In genomic region chr11:113565006-113565995, GRCm38 (mm10) we compare ENCODE assay signal across 8 mouse cellular contexts. TPM values are rescaled to one million over a fixed set of nuclear protein-coding genes. Genes with fewer than 3 reads are reported as not detected.
DNase-seq lines count a peak whose midpoint lies in the region; ATAC-seq and TF ChIP-seq lines count a peak whose summit lies in the region.

No protein-coding gene starts in this region.

- no peaks in the 10 kb centered on the region for H3K4me1 ChIP-seq in cerebellum, adult 2 months (ENCODE audit: control insufficient read depth, insufficient read depth, low read length)
- peaks cover 38% of the 10 kb centered on the region for H3K4me1 ChIP-seq in hindbrain, embryonic 10.5 days (replicated peaks)
- peaks cover 8% of the 10 kb centered on the region; the same call in 1 of the 2 replicates for H3K4me1 ChIP-seq in lung, embryonic 16.5 days (replicated peaks; ENCODE audit: control insufficient read depth, insufficient read depth, low read length)
- H3K4me1 ChIP-seq in thymus, adult 2 months (replicated peaks; ENCODE audit: control insufficient read depth, insufficient read depth, low read length) = peaks cover 17% of the 10 kb centered on the region

- no peaks in the 10 kb centered on the region for H3K9me3 ChIP-seq in hindbrain, embryonic 10.5 days
- H3K9me3 ChIP-seq in lung, embryonic 16.5 days (ENCODE audit: control insufficient read depth, low read length) = no peaks in the 10 kb centered on the region

- no peak for TF ChIP-seq CTCF in cerebellum, adult 2 months (IDR thresholded peaks at IDR 0.05; ENCODE audit: borderline replicate concordance, insufficient read depth, low read depth, low read length)
- TF ChIP-seq CTCF in thymus, adult 2 months (IDR thresholded peaks at IDR 0.05; ENCODE audit: borderline replicate concordance, control insufficient read depth, extremely low read depth, insufficient read depth, low read length, poor library complexity) = no peak

- no peak overlapping the region for H3K27ac ChIP-seq in cerebellum, adult 2 months (ENCODE audit: insufficient read depth, low read length)
- H3K27ac ChIP-seq in hindbrain, embryonic 10.5 days = peak overlapping the region; percentile 84
- no peak overlapping the region for H3K27ac ChIP-seq in lung, embryonic 16.5 days (ENCODE audit: low read length)
- no peak overlapping the region for H3K27ac ChIP-seq in thymus, adult 2 months (ENCODE audit: control insufficient read depth, insufficient read depth, low read length)

- TF ChIP-seq POLR2A in cerebellum, adult 2 months (IDR thresholded peaks at IDR 0.05; ENCODE audit: borderline replicate concordance, insufficient read depth, low read length) = no peak
- no peak for TF ChIP-seq POLR2A in thymus, adult 2 months (IDR thresholded peaks at IDR 0.05; ENCODE audit: control insufficient read depth, extremely low read depth, insufficient read depth, low read length, poor library complexity)

- peak overlapping the region; percentile 94 for H3K4me2 ChIP-seq in lung, embryonic 16.5 days (ENCODE audit: low read depth, low read length)

- H3K4me3 ChIP-seq in cerebellum, adult 2 months (replicated peaks; ENCODE audit: insufficient read depth, low read depth, low read length) = peak overlapping the region; percentile 58
- H3K4me3 ChIP-seq in hindbrain, embryonic 10.5 days = peak overlapping the region; percentile 78
- peak overlapping the region; percentile 66 for H3K4me3 ChIP-seq in lung, embryonic 16.5 days (ENCODE audit: low read length)
- H3K4me3 ChIP-seq in thymus, adult 2 months (ENCODE audit: control insufficient read depth, insufficient read depth, low read length) = peak overlapping the region; percentile 58

- no peaks in the 10 kb centered on the region for H3K27me3 ChIP-seq in cerebellum, adult 2 months (ENCODE audit: control insufficient read depth, insufficient read depth, low read length)
- peaks cover 2% of the 10 kb centered on the region; the same call in 1 of the 2 replicates for H3K27me3 ChIP-seq in hindbrain, embryonic 10.5 days (ENCODE audit: insufficient read depth, poor library complexity, severe bottlenecking)
- no peaks in the 10 kb centered on the region for H3K27me3 ChIP-seq in lung, embryonic 16.5 days (ENCODE audit: control insufficient read depth, insufficient read depth, low read depth, low read length)
- H3K27me3 ChIP-seq in thymus, adult 2 months (ENCODE audit: control insufficient read depth, insufficient read depth, low read length) = no peaks in the 10 kb centered on the region

- peak overlapping the region; percentile 70 for H3K9ac ChIP-seq in lung, embryonic 16.5 days (ENCODE audit: low read length)

- WGBS in cerebellum, adult 2 months = 10% methylated on average over 34 of the region's 34 CpGs
- 8% methylated on average over 34 of the region's 34 CpGs for WGBS in hindbrain, embryonic 10.5 days
- 6% methylated on average over 34 of the region's 34 CpGs for WGBS in lung, embryonic 16.5 days
- WGBS in thymus, adult 2 months = 5% methylated on average over 34 of the region's 34 CpGs

- ATAC-seq in lung, embryonic 16.5 days (ENCODE audit: low read depth) = peak; percentile 91

- DNase-seq in MEL-GATA-1-ER (ENCODE audit: extremely low read depth, low read depth) = peak; percentile 76
- DNase-seq in cerebellum, adult 2 months = peak; percentile 66 to 67
- peak; percentile 88 for DNase-seq in forelimb bud, embryonic 11.5 days (ENCODE audit: low read depth, low spot score)
- DNase-seq in hindbrain, embryonic 10.5 days (ENCODE audit: low spot score) = peak; percentile 87
- peak; percentile 39 for DNase-seq in layer of hippocampus, adult 9-10 months (ENCODE audit: low spot score)
- DNase-seq in ovary, adult 18-20 months (ENCODE audit: low spot score) = peak; percentile 60
- DNase-seq in thymus, adult 2 months = peak; percentile 88

- H3K36me3 ChIP-seq in hindbrain, embryonic 10.5 days = no peaks in the 10 kb centered on the region
- no peaks in the 10 kb centered on the region for H3K36me3 ChIP-seq in lung, embryonic 16.5 days (ENCODE audit: control insufficient read depth, insufficient read depth, low read length)
- H3K36me3 ChIP-seq in thymus, adult 2 months (ENCODE audit: control insufficient read depth, insufficient read depth, low read length) = no peaks in the 10 kb centered on the region

RNA-seq across cellular contexts. Expression of gene Sstr2, which starts 53.8 kb away (rescaled TPM):
- 3.3 and 4.0 TPM in 2 replicates for polyA plus RNA-seq in cerebellum, adult 2 months (2012; rRNA removed)
- polyA plus RNA-seq in hindbrain, embryonic 10.5 days (2016; fragmentation: Nextera tagmentation; extraction: Ambion mirVana) = 18.7 and 30.4 TPM in 2 replicates
- polyA plus RNA-seq in lung, embryonic 16.5 days (2015; fragmentation: Nextera tagmentation; extraction: Ambion mirVana) = 3.0 and 4.2 TPM in 2 replicates
- polyA plus RNA-seq in thymus, adult 2 months (2012; rRNA removed) = 4.9 and 6.7 TPM in 2 replicates
